Mouse (Mus musculus): ENCODE data around the gene Exoc3. TPM values are rescaled to one million over a fixed set of nuclear protein-coding genes. Genes with fewer than 3 reads are reported as not detected.

The Exoc3 gene
- total RNA-seq, 2 experiments from 2014 or later = 66.3 to 71.9 TPM

GRCm38 (mm10) chr13:74143282-74143681, 65.2 kb downstream of the Exoc3 start:
- no peak for DNase-seq (ENCODE audit: low spot score in 2 of 2)

- DNase-seq (ENCODE audit: low spot score in 2 of 2) = no peak
Measured at GRCm38 (mm10) chr13:74140793-74141192, 67.7 kb downstream of the Exoc3 start.

DNA sequence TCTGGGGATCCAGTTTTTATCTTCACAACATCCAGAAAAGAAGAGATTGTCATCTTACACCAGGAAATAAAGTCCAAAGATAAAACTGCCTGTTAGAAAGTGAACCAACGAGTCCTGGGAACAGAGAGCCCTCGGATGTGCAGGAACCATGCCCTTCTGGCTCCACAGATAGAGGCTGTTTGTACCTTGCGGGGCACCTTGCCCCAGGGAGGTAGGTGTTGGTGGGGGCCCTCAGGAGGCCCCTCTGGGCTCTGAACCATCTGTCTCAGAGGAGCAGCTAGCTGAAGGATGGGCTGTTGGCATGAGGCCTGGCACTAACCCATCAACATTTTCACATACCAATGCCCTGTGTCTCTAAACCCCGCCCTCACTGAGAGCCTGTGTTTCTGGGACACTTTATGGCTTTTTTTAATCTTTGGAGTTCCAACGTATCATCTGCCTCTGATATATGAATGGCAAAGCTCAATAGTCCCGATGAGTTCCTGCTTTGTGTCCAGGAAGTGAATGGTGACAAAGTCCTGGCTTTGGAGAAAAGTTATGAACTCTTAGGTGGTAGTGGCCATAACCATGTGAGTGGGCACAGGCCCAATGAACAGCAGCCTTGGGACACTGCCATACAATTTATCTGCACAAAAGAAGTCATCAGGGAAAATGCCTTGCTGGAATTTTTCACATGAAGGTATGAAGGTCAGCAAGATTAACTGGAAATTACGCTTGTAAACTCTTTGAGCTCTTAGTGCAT, 69.5 kb downstream of the Exoc3 start:
- no peak for DNase-seq (ENCODE audit: low spot score in 2 of 2)

- DNase-seq (ENCODE audit: low spot score in 2 of 2) = no peak
Measured at GRCm38 (mm10) chr13:74129909-74130308, 78.6 kb downstream of the Exoc3 start.

DNA sequence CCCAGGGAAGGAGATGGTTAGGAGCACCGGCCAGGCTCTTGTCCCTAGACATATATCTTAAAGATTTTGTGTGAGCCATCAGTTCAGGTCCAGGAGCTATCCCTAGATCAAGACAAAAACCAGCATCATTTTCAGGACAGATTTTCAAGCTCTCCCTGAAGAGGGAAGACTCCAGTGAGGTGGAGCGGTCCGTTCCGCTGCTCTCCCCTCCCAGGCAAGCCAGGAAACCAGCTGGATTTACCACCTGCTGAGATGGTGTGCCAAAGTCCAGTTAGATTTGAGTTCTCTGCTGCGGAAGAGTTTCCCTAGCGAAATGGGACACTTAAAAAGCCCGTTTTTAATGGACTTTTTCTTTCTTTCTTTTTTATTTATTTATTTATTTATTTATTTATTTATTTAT, 81.0 kb downstream of the Exoc3 start:
- DNase-seq (ENCODE audit: low spot score in 2 of 2) = no peak

- no peak for DNase-seq (ENCODE audit: low spot score in 2 of 2)
Measured at GRCm38 (mm10) chr13:74122632-74123031, 85.9 kb downstream of the Exoc3 start.

GRCm38 (mm10) chr13:74121795-74122330, 86.7 kb downstream of the Exoc3 start:
- no peak for DNase-seq (ENCODE audit: low spot score in 2 of 2)

- no peak for DNase-seq (ENCODE audit: low spot score in 2 of 2)
Measured at GRCm38 (mm10) chr13:74121141-74121602, 87.4 kb downstream of the Exoc3 start, which contains the start of gene Slc9a3. Slc9a3 (plus strand) TSS chr13:74121457.

Other genes starting within 250 kb of the Exoc3 start
- gene Zdhhc11, start 244.9 kb downstream of the Exoc3 start, total RNA-seq (2021) = not detected
- gene Tppp, start 199.3 kb downstream of the Exoc3 start, total RNA-seq (2021) = 100 to 1,000 TPM; 206 to 208 TPM
- gene Cep72, start 146.4 kb downstream of the Exoc3 start, total RNA-seq (2021) = 1 to 10 TPM; 1.7 to 2.2 TPM
- 1 to 10 TPM in 1 of 2 experiments, under 1 TPM in 1; 0.93 to 1.6 TPM for gene Slc9a3, start 87.3 kb downstream of the Exoc3 start, total RNA-seq (2021)
- gene Ahrr, start 83.6 kb upstream of the Exoc3 start, total RNA-seq (2021) = under 1 TPM; 0.85 to 0.93 TPM
- gene Pdcd6, start 108.8 kb upstream of the Exoc3 start, total RNA-seq (2021) = 10 to 100 TPM; 72.6 to 73.5 TPM
- gene Sdha, start 141.5 kb upstream of the Exoc3 start, total RNA-seq (2021) = 100 to 1,000 TPM; 280 to 283 TPM
- gene Ccdc127, start 141.6 kb upstream of the Exoc3 start, total RNA-seq (2021) = 10 to 100 TPM; 63.4 to 74.2 TPM
- under 1 TPM in 1 of 2 experiments, not detected in 1; 0.14 TPM for gene Lrrc14b, start 155.3 kb upstream of the Exoc3 start, total RNA-seq (2021)
- 1 to 10 TPM; 3.5 to 5.1 TPM for gene Zfp72, start 182.1 kb upstream of the Exoc3 start, total RNA-seq (2021)
- 100 to 1,000 TPM; 263 to 269 TPM for gene Ftl1-ps1, start 191.0 kb upstream of the Exoc3 start, total RNA-seq (2021)

Data from layer of hippocampus, postnatal 14 days (tissue).